Mouse (Mus musculus): ENCODE measurements around the gene Lipa. TPM values are rescaled to one million over a fixed set of nuclear protein-coding genes. Genes with fewer than 3 reads are reported as not detected.
A peak's percentile ranks its signal among the peaks of the same experiment; 100 is the strongest.

The Lipa gene
- polyA plus RNA-seq, 1 experiment from 2014 or later = 30.7 TPM

DNA sequence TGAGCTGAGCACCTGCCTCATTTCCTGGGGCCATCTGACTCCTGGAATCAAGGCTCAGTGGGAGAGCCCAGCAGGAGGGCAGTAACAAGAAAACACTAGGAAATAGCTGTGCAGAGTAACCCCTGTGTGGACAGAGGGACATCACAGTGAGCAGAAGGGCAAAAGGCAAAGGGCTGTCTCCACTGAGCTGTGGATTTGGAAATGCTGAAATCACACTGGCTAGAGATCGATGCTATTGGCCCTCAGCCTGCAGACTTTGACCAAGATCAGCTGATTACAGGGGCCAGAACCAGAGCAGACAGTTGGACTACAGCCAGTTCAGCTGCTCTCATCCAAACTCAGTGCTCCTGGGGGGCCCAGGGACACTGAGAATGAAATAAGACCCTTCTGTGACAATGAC is 30.9 kb downstream of the Lipa start:
- no peak overlapping the region for H3K4me2 ChIP-seq (replicated peaks)
- H3K36me3 ChIP-seq = 0 out of 2 replicates have a peak, but pooled peaks cover 8% of the 10 kb centered on the region
- no peak overlapping the region for H3K4me3 ChIP-seq
- no peaks in the 10 kb centered on the region for H3K4me1 ChIP-seq
- no peak overlapping the region for H3K9ac ChIP-seq
- WGBS = 87% methylated on average over 1 of the region's 1 CpGs
- H3K27me3 ChIP-seq = no peaks in the 10 kb centered on the region
- ATAC-seq (ENCODE audit: insufficient number of reproducible peaks, insufficient read depth, low FRiP score, low TSS enrichment) = no peak
- no peak overlapping the region for H3K27ac ChIP-seq
- H3K9me3 ChIP-seq = no peaks in the 10 kb centered on the region

DNA sequence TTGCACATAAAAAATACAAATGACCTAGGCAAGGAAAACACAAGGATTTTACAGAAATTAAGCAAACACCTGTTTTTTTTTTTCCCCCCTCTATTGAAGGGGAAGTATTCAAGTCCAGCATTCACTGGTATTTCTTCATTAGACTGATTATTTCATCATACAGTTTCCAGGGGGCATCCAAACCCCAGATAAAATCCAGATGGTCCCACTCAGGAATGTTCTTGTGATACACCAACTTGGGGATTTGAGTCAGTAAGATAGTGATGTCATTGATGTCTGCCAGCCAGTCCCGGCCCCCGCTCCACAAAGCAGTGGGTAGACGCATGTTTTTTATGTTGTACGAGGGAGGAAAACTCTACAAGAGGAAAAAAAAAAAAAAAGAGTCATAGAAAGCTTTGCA is 33.4 kb downstream of the Lipa start:
- Histone ChIP-seq H3K36me3 (0 out of 2 replicates have a peak, but pooled peaks cover 8% of the 10 kb centered on the region), H3K4me3 (no peak overlapping the region), H3K9me3 (no peaks in the 10 kb centered on the region), H3K9ac (no peak overlapping the region), H3K27ac (no peak overlapping the region), H3K4me1 (no peaks in the 10 kb centered on the region), H3K27me3 (no peaks in the 10 kb centered on the region), H3K4me2 (replicated peaks) (no peak overlapping the region)
- ATAC-seq (ENCODE audit: insufficient number of reproducible peaks, insufficient read depth, low FRiP score, low TSS enrichment) = no peak
- 63% methylated on average over 4 of the region's 4 CpGs for WGBS

- Histone ChIP-seq H3K4me1 (no peaks in the 10 kb centered on the region), H3K36me3 (no peaks in the 10 kb centered on the region), H3K27ac (no peak overlapping the region), H3K4me3 (no peak overlapping the region), H3K27me3 (no peaks in the 10 kb centered on the region), H3K9me3 (no peaks in the 10 kb centered on the region), H3K9ac (no peak overlapping the region), H3K4me2 (replicated peaks) (no peak overlapping the region)
- 11% methylated on average over 4 of the region's 4 CpGs for WGBS
- no peak for ATAC-seq (ENCODE audit: insufficient number of reproducible peaks, insufficient read depth, low FRiP score, low TSS enrichment)
These were observed 43.7 kb downstream of the Lipa start for GRCm38 (mm10) chr19:34483547-34483946.

GRCm38 (mm10) chr19:34474991-34475971 is 52.0 kb downstream of the Lipa start, which contains the start of gene Ch25h:
Gene Ch25h (minus strand): TSS chr19:34475164.
- Histone ChIP-seq H3K4me3 (peak within 1 kb of the TSS; percentile 47), H3K4me2 (replicated peaks) (peak within 1 kb of the TSS; percentile 83), H3K36me3 (no peaks in the 10 kb centered on the region), H3K9me3 (no peaks in the 10 kb centered on the region), H3K9ac (peak within 1 kb of the TSS; percentile 35), H3K4me1 (peaks cover 13% of the 10 kb centered on the region), H3K27me3 (peaks cover 25% of the 10 kb centered on the region), H3K27ac (no peak within 1 kb of the TSS)
- WGBS = 2% methylated on average over 35 of the region's 35 CpGs
- 0 out of 2 replicates have a peak, but pooled peaks have one; percentile 35 for ATAC-seq (ENCODE audit: insufficient number of reproducible peaks, insufficient read depth, low FRiP score, low TSS enrichment)

DNA sequence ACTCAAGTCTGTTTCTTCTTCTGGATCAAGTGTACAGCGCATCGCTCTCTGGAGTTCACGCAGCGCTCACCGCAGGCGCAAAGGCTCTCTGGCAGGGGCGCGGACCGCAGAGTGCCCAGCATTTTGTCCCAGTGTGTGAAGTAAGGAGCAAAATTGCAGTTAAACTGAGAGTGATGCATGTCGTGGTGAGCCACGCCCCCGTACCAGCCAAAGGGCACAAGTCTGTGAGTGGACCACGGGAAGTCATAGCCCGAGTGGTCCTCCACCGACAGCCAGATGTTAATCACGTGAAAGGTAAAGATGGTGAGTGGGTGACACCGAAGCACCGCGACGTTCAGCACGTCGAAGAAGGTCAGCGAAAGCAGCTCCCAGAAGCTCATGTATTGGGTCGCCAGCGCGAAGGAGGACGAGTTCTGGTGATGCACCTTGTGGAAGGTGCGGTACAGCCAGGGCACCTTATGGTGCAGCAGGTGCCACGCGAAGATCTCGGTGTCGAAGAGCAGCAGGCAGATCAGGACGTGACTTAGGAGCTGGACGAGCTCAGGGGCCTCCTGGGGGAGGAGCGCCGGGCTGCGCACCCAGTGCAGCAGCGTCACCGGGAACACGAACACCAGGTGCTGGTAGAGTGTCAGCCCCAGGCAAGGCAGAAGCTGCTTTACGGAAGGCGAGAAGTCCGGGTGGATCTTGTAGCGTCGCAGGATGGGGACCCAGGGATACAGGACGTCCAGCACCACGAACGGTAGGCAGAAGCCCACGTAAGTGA is 52.9 kb downstream of the Lipa start:
- peak overlapping the region; percentile 83 for H3K4me2 ChIP-seq (replicated peaks)
- H3K9ac ChIP-seq = peak overlapping the region; percentile 35; the same call in 1 of the 2 replicates
- H3K9me3 ChIP-seq = no peaks in the 10 kb centered on the region
- H3K36me3 ChIP-seq = no peaks in the 10 kb centered on the region
- H3K27me3 ChIP-seq = peaks cover 25% of the 10 kb centered on the region
- no peak overlapping the region for H3K27ac ChIP-seq
- 0 out of 2 replicates have a peak, but pooled peaks have one; percentile 47 for ATAC-seq (ENCODE audit: insufficient number of reproducible peaks, insufficient read depth, low FRiP score, low TSS enrichment)
- peak overlapping the region; percentile 47 for H3K4me3 ChIP-seq
- WGBS = 5% methylated on average over 49 of the region's 49 CpGs
- H3K4me1 ChIP-seq = peaks cover 13% of the 10 kb centered on the region

DNA sequence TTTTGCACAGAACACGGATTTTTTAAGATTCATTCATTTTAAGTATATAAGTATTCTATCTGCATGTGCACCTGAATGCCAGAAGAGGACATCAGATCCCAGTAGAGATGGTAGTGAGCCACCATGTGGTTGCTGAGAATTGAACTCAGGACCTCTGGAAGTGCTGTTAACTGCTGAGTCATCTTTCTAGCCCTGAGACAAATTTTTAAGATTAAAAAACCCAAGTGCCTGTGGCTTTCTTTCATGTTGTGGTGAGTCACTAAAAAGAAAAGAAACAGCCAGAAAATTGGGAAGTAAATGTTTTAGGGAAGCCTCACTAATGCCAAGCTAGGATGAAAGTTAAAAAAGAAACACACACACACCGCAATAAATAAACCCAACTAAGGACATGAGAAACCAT is 55.6 kb downstream of the Lipa start:
- 78% methylated on average over 2 of the region's 2 CpGs for WGBS

DNA sequence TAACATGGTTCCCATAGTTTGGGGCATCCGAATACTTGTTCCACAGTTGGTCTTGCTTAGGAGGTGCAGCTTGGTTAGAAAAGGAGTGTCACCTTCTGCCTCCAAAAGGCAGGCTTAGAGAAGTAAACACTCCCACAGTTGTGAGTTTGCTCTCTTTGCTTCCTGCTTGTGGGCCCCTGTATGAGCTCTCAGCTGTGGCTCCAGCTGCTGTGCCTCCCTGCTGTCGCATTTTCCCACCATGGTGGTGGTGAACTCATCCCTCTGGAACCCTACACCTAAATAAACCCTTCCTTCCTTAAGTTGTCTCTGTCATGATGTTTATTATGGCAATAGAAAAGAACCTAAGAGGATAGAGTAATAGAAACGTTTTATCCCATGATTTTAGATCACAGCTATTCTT is 58.5 kb downstream of the Lipa start:
- Histone ChIP-seq H3K9ac (no peak overlapping the region), H3K36me3 (no peaks in the 10 kb centered on the region), H3K9me3 (no peaks in the 10 kb centered on the region), H3K4me3 (no peak overlapping the region), H3K4me1 (no peaks in the 10 kb centered on the region; the same call in 1 of the 2 replicates), H3K4me2 (replicated peaks) (no peak overlapping the region), H3K27ac (no peak overlapping the region), H3K27me3 (peaks cover 4% of the 10 kb centered on the region; the same call in 1 of the 2 replicates)
- no peak for ATAC-seq (ENCODE audit: insufficient number of reproducible peaks, insufficient read depth, low FRiP score, low TSS enrichment)
- 52% methylated on average over 3 of the region's 3 CpGs for WGBS

More for the DNA sequence above, 55.6 kb downstream of the Lipa start:
- Histone ChIP-seq H3K9ac (no peak overlapping the region), H3K4me3 (no peak overlapping the region), H3K27me3 (peaks cover 25% of the 10 kb centered on the region), H3K27ac (no peak overlapping the region), H3K9me3 (no peaks in the 10 kb centered on the region), H3K4me2 (replicated peaks) (no peak overlapping the region), H3K36me3 (no peaks in the 10 kb centered on the region), H3K4me1 (peaks cover 13% of the 10 kb centered on the region)
- ATAC-seq (ENCODE audit: insufficient number of reproducible peaks, insufficient read depth, low FRiP score, low TSS enrichment) = no peak

DNA sequence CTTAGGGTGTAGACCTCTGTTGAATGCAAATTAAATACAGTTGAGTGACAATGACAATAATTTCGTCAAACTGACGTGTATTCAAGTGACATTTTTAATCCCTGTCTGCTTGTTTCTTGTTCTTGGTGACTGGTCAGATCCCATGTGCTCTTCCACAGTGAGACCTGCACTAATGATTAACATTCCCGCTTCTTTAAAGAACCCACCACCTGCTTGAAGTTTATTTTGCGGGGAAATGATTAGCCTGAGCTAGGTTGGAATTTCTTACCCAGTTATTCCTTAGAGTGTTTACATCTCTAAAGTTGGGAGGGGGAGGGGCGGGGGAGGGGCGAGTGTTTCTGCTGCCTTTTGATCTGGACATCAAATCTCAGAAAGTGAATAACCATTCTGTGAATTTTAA is 59.1 kb downstream of the Lipa start:
- Histone ChIP-seq H3K4me1 (no peaks in the 10 kb centered on the region), H3K27me3 (0 out of 2 replicates have a peak, but pooled peaks cover under 1% of the 10 kb centered on the region), H3K4me2 (replicated peaks) (no peak overlapping the region), H3K9ac (no peak overlapping the region), H3K27ac (no peak overlapping the region), H3K4me3 (no peak overlapping the region), H3K9me3 (no peaks in the 10 kb centered on the region), H3K36me3 (no peaks in the 10 kb centered on the region)
- no peak for ATAC-seq (ENCODE audit: insufficient number of reproducible peaks, insufficient read depth, low FRiP score, low TSS enrichment)
- 36% methylated on average over 6 of the region's 6 CpGs for WGBS

GRCm38 (mm10) chr19:34464453-34464852 is 62.8 kb downstream of the Lipa start:
- Histone ChIP-seq H3K4me2 (replicated peaks) (no peak overlapping the region), H3K4me3 (no peak overlapping the region), H3K9me3 (no peaks in the 10 kb centered on the region), H3K27ac (no peak overlapping the region), H3K9ac (no peak overlapping the region), H3K4me1 (no peaks in the 10 kb centered on the region), H3K27me3 (no peaks in the 10 kb centered on the region), H3K36me3 (no peaks in the 10 kb centered on the region)
- WGBS = 76% methylated on average over 3 of the region's 3 CpGs
- no peak for ATAC-seq (ENCODE audit: insufficient number of reproducible peaks, insufficient read depth, low FRiP score, low TSS enrichment)

DNA sequence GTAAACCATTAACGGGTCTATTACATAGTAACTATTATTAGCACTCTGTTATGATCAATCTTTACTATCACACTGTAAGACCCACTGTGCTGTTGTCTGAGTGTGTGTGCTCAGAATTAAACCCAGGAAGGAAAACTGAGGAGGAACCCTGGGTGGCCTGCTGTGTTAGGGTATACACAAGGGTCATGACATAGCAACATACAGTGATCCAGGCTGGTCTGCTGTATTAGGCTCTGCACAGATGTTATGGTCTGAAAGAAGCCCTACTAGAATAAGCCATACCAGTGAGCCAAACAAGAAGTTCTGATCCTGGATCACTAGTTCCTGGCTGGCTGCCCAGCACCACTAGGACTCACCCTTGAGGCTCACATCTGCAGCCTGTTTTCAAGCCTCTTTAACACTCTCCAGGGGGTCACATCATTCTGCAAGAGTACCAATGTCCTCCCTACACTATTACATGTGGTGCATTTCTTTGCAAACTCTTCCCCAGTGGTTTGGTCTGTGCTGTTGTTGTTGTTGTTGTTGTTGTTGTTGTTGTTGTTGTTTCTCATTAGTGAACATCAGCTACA is 65.7 kb downstream of the Lipa start:
- WGBS = 88% methylated on average over 1 of the region's 1 CpGs
- H3K4me1 ChIP-seq = no peaks in the 10 kb centered on the region
- H3K27ac ChIP-seq = no peak overlapping the region
- no peak overlapping the region for H3K4me3 ChIP-seq
- H3K9me3 ChIP-seq = no peaks in the 10 kb centered on the region
- no peak overlapping the region for H3K4me2 ChIP-seq (replicated peaks)
- H3K27me3 ChIP-seq = no peaks in the 10 kb centered on the region
- no peak for ATAC-seq (ENCODE audit: insufficient number of reproducible peaks, insufficient read depth, low FRiP score, low TSS enrichment)
- H3K36me3 ChIP-seq = no peaks in the 10 kb centered on the region
- H3K9ac ChIP-seq = no peak overlapping the region

- no peak for ATAC-seq (ENCODE audit: insufficient number of reproducible peaks, insufficient read depth, low FRiP score, low TSS enrichment)
- no peaks in the 10 kb centered on the region for H3K9me3 ChIP-seq
- no peak overlapping the region for H3K9ac ChIP-seq
- H3K4me3 ChIP-seq = no peak overlapping the region
- WGBS = 89% methylated on average over 1 of the region's 1 CpGs
- no peaks in the 10 kb centered on the region for H3K27me3 ChIP-seq
- H3K4me1 ChIP-seq = no peaks in the 10 kb centered on the region
- H3K27ac ChIP-seq = no peak overlapping the region
- H3K4me2 ChIP-seq (replicated peaks) = no peak overlapping the region
- no peaks in the 10 kb centered on the region for H3K36me3 ChIP-seq
These were observed 76.4 kb downstream of the Lipa start for GRCm38 (mm10) chr19:34450784-34451370.
